Mouse (Mus musculus) heart, embryonic 15.5 days (tissue): ENCODE data around the gene Uvrag. TPM values are rescaled to one million over a fixed set of nuclear protein-coding genes. Genes with fewer than 3 reads are reported as not detected.

Experiments
- ATAC-seq: fragments of 200-750 bp; cut with Nextera tagmentation; replicated peaks from 2 replicates; pipeline ENCODE4 v1.8.0; 2017; ENCODE audit warnings: low read depth, moderate TSS enrichment; ENCODE audit not compliant: insufficient number of reproducible peaks, insufficient read depth, low FRiP score
- H3K27ac ChIP-seq: fragments of 300-500 bp; sonication (generic); 2 replicates; pipeline ENCODE4 v1.5.1; 2015; ENCODE audit warnings: mild to moderate bottlenecking, inconsistent platforms
- H3K27me3 ChIP-seq: fragments of 300-500 bp; sonication (generic); 2 replicates; pipeline ENCODE4 v1.6.1; 2015; ENCODE audit warnings: inconsistent platforms
- H3K36me3 ChIP-seq: fragments of 300-500 bp; sonication (generic); 2 replicates; pipeline ENCODE4 v1.6.1; 2015; ENCODE audit warnings: mild to moderate bottlenecking, inconsistent platforms
- H3K4me1 ChIP-seq: fragments of 300-500 bp; sonication (generic); replicated peaks from 2 replicates; pipeline ENCODE4 v1.6.1; 2015; ENCODE audit warnings: inconsistent platforms
- H3K4me2 ChIP-seq: fragments of 300-500 bp; sonication (generic); 2 replicates; pipeline ENCODE4 v1.6.1; 2015; ENCODE audit warnings: inconsistent platforms, mild to moderate bottlenecking, moderate library complexity
- H3K4me3 ChIP-seq: fragments of 300-500 bp; sonication (generic); 2 replicates; pipeline ENCODE4 v1.5.1; 2015; ENCODE audit warnings: mild to moderate bottlenecking, inconsistent platforms
- H3K9ac ChIP-seq: fragments of 300-500 bp; sonication (generic); 2 replicates; pipeline ENCODE4 v1.6.1; 2015; ENCODE audit warnings: mild to moderate bottlenecking, inconsistent platforms
- H3K9me3 ChIP-seq: fragments of 300-500 bp; sonication (generic); replicated peaks from 2 replicates; pipeline ENCODE4 v1.6.1; 2016; ENCODE audit warnings: inconsistent platforms
- WGBS: fragments of 180-500 bp; shearing (Covaris S2); methylation state at CpG from one replicate; pipeline ENCODE4 v1.1.7; 2015; ENCODE audit warnings: mixed read lengths; 5-methylcytosine and 5-hydroxymethylcytosine counted together
- polyA plus RNA-seq: library from polyadenylated mRNA; unstranded; fragments of >200 nt; fragmentation: Nextera tagmentation; extraction: Ambion mirVana; gene quantifications from 2 replicates; pipeline ENCODE4 v1.2.1, GENCODE M21; 2015

The Uvrag gene
- polyA plus RNA-seq, 1 experiment from 2014 or later: 16.0 TPM

GRCm38 (mm10) chr7:98857094-98857493, 283.8 kb downstream of the Uvrag start:
- 26% methylated on average over 3 of the region's 3 CpGs for WGBS
- Histone ChIP-seq H3K9me3 (no peaks in the 10 kb centered on the region), H3K9ac (no peak overlapping the region), H3K36me3 (no peaks in the 10 kb centered on the region), H3K27ac (peak overlapping the region; percentile 63), H3K4me2 (no peak overlapping the region), H3K27me3 (no peaks in the 10 kb centered on the region), H3K4me3 (no peak overlapping the region), H3K4me1 (peaks cover 51% of the 10 kb centered on the region)
- ATAC-seq: peak; percentile 43; the same call in 1 of the 2 replicates

GRCm38 (mm10) chr7:98856128-98856527, 284.8 kb downstream of the Uvrag start:
- peaks cover 60% of the 10 kb centered on the region for H3K4me1 ChIP-seq
- peak overlapping the region; percentile 63 for H3K27ac ChIP-seq
- no peaks in the 10 kb centered on the region for H3K9me3 ChIP-seq
- no peak for ATAC-seq
- H3K36me3 ChIP-seq: no peaks in the 10 kb centered on the region
- H3K4me2 ChIP-seq: no peak overlapping the region
- H3K4me3 ChIP-seq: no peak overlapping the region
- 28% methylated on average over 3 of the region's 3 CpGs for WGBS
- no peaks in the 10 kb centered on the region for H3K27me3 ChIP-seq
- H3K9ac ChIP-seq: no peak overlapping the region

- Histone ChIP-seq H3K4me3 (no peak overlapping the region), H3K9ac (no peak overlapping the region), H3K9me3 (no peaks in the 10 kb centered on the region), H3K4me1 (peaks cover 65% of the 10 kb centered on the region), H3K27ac (peak overlapping the region; percentile 63), H3K4me2 (no peak overlapping the region), H3K27me3 (no peaks in the 10 kb centered on the region), H3K36me3 (no peaks in the 10 kb centered on the region)
- ATAC-seq: no peak
- WGBS: 26% methylated on average over 2 of the region's 2 CpGs
Measured at GRCm38 (mm10) chr7:98855388-98855787, 285.6 kb downstream of the Uvrag start.

- 79% methylated on average over 6 of the region's 6 CpGs for WGBS
- Histone ChIP-seq H3K4me1 (peaks cover 74% of the 10 kb centered on the region), H3K9ac (no peak overlapping the region), H3K4me2 (no peak overlapping the region), H3K36me3 (no peaks in the 10 kb centered on the region), H3K9me3 (no peaks in the 10 kb centered on the region), H3K27ac (no peak overlapping the region), H3K27me3 (no peaks in the 10 kb centered on the region), H3K4me3 (no peak overlapping the region)
- no peak for ATAC-seq
Measured at GRCm38 (mm10) chr7:98853806-98854205, 287.1 kb downstream of the Uvrag start.

GRCm38 (mm10) chr7:98852950-98853650, 287.8 kb downstream of the Uvrag start:
- Histone ChIP-seq H3K27ac (peak overlapping the region; percentile 38; the same call in 1 of the 2 replicates), H3K4me1 (peaks cover 79% of the 10 kb centered on the region)
- no peak for ATAC-seq

GRCm38 (mm10) chr7:98851220-98851619, 289.7 kb downstream of the Uvrag start:
- Histone ChIP-seq H3K4me2 (peak overlapping the region; percentile 33), H3K27ac (peak overlapping the region; percentile 85), H3K36me3 (no peaks in the 10 kb centered on the region), H3K4me3 (peak overlapping the region; percentile 10; the same call in 1 of the 2 replicates), H3K4me1 (peaks cover 63% of the 10 kb centered on the region), H3K9me3 (no peaks in the 10 kb centered on the region), H3K27me3 (no peaks in the 10 kb centered on the region), H3K9ac (no peak overlapping the region)
- WGBS: 12% methylated on average over 9 of the region's 9 CpGs
- ATAC-seq: peak; percentile 75

More at GRCm38 (mm10) chr7:98852950-98853650, 287.8 kb downstream of the Uvrag start:
- Histone ChIP-seq H3K9me3 (no peaks in the 10 kb centered on the region), H3K27me3 (no peaks in the 10 kb centered on the region), H3K4me3 (no peak overlapping the region), H3K36me3 (no peaks in the 10 kb centered on the region), H3K4me2 (peak overlapping the region; percentile 19; the same call in 1 of the 2 replicates), H3K9ac (no peak overlapping the region)
- 63% methylated on average over 18 of the region's 18 CpGs for WGBS

- Histone ChIP-seq H3K4me2 (no peak overlapping the region), H3K27me3 (no peaks in the 10 kb centered on the region), H3K27ac (peak overlapping the region; percentile 85), H3K9me3 (no peaks in the 10 kb centered on the region), H3K36me3 (no peaks in the 10 kb centered on the region), H3K4me1 (peaks cover 56% of the 10 kb centered on the region), H3K4me3 (no peak overlapping the region), H3K9ac (no peak overlapping the region)
- WGBS: 73% methylated on average over 5 of the region's 5 CpGs
- no peak for ATAC-seq
Measured at GRCm38 (mm10) chr7:98850388-98850787, 290.6 kb downstream of the Uvrag start.

GRCm38 (mm10) chr7:98848899-98849640, 291.9 kb downstream of the Uvrag start:
- Histone ChIP-seq H3K36me3 (no peaks in the 10 kb centered on the region), H3K4me2 (no peak overlapping the region), H3K4me3 (no peak overlapping the region), H3K9me3 (no peaks in the 10 kb centered on the region), H3K27ac (no peak overlapping the region), H3K27me3 (no peaks in the 10 kb centered on the region), H3K4me1 (peaks cover 52% of the 10 kb centered on the region), H3K9ac (no peak overlapping the region)
- ATAC-seq: no peak
- 74% methylated on average over 8 of the region's 8 CpGs for WGBS

- H3K4me2 ChIP-seq: no peak overlapping the region
- ATAC-seq: no peak
- no peak overlapping the region for H3K27ac ChIP-seq
Measured at GRCm38 (mm10) chr7:98843649-98844048, 297.3 kb downstream of the Uvrag start.

GRCm38 (mm10) chr7:98842997-98843396, 297.9 kb downstream of the Uvrag start:
- Histone ChIP-seq H3K4me3 (no peak overlapping the region), H3K27me3 (0 out of 2 replicates have a peak, but pooled peaks cover 3% of the 10 kb centered on the region), H3K4me1 (peaks cover 55% of the 10 kb centered on the region), H3K9me3 (no peaks in the 10 kb centered on the region), H3K4me2 (no peak overlapping the region), H3K36me3 (no peaks in the 10 kb centered on the region), H3K9ac (no peak overlapping the region), H3K27ac (no peak overlapping the region)
- WGBS: 87% methylated on average over 3 of the region's 3 CpGs
- no peak for ATAC-seq

More at GRCm38 (mm10) chr7:98843649-98844048, 297.3 kb downstream of the Uvrag start:
- Histone ChIP-seq H3K36me3 (no peaks in the 10 kb centered on the region), H3K9me3 (no peaks in the 10 kb centered on the region), H3K9ac (no peak overlapping the region), H3K27me3 (0 out of 2 replicates have a peak, but pooled peaks cover 3% of the 10 kb centered on the region), H3K4me3 (no peak overlapping the region), H3K4me1 (peaks cover 52% of the 10 kb centered on the region)
- WGBS: 46% methylated on average over 7 of the region's 7 CpGs

GRCm38 (mm10) chr7:98841802-98842201, 299.1 kb downstream of the Uvrag start:
- no peak for ATAC-seq
- 52% methylated on average over 3 of the region's 3 CpGs for WGBS
- no peaks in the 10 kb centered on the region for H3K9me3 ChIP-seq
- H3K27ac ChIP-seq: no peak overlapping the region
- H3K36me3 ChIP-seq: no peaks in the 10 kb centered on the region
- H3K4me2 ChIP-seq: no peak overlapping the region
- no peak overlapping the region for H3K4me3 ChIP-seq
- H3K27me3 ChIP-seq: peaks cover 13% of the 10 kb centered on the region
- peaks cover 67% of the 10 kb centered on the region for H3K4me1 ChIP-seq
- H3K9ac ChIP-seq: no peak overlapping the region
